Mouse (Mus musculus): Measurements from ENCODE around the gene Ypel1. TPM values are rescaled to one million over a fixed set of nuclear protein-coding genes. Genes with fewer than 3 reads are reported as not detected.
A peak's percentile ranks its signal among the peaks of the same experiment; 100 is the strongest.

The Ypel1 gene
- polyA plus RNA-seq, 1 experiment from 2014 or later: 96.2 TPM

DNA sequence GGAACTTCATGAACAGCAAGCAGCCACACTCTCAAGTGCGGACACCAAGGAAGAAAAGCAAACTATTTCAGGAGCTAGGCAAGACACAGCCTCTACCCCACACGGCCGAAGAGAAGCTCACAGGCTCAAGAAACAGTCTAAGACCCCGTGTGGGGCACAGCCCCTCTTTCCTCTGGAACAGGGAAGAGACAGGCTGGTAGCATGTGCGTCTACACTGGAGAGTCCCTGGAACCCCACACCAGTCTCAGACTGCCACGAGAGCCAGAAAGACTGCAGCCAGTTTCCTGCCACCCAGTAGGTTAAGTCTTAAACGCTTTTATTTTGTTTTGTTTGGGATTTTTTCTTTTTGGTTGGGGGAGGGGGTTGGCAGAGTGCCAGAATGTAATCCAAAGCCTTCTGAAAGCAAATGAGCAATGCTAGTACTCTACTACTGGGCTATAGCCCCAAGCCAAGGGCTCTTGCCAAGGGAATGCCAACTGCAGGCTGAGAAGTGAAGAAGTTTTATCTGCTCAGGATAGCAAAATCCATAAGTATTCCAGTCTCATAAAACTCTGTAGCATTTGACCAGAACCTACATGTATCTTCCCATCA, 33.2 kb downstream of the Ypel1 start:
- H3K4me3 ChIP-seq: no peak overlapping the region
- no peaks in the 10 kb centered on the region for H3K4me1 ChIP-seq
- H3K9me3 ChIP-seq: no peaks in the 10 kb centered on the region
- H3K36me3 ChIP-seq (replicated peaks): peaks cover 98% of the 10 kb centered on the region
- no peaks in the 10 kb centered on the region for H3K27me3 ChIP-seq (ENCODE audit: poor library complexity, severe bottlenecking)
- H3K27ac ChIP-seq: no peak overlapping the region
- WGBS: 95% methylated on average over 7 of the region's 7 CpGs
- no peak for DNase-seq (ENCODE audit: extremely low spot score, low spot score)

DNA sequence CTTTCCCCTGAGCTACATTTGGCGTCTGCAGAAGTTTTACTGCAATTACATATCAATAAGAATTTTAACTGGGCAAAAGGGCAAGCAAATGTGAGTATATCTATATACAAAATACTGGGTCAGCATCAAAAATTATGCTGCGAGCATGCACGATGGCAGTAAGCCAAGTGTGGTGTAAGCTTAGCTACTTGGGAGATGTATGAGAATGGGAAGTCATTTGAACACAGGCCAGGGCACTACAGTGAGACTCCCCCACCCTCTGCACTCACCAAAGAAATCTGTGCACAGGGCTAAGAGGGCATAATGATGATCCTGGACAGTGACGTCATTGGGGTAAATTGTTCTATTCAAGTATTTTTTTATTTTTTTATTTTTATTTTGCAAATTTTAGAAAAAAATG, 35.1 kb downstream of the Ypel1 start:
- Histone ChIP-seq H3K9me3 (no peaks in the 10 kb centered on the region), H3K4me1 (peaks cover 2% of the 10 kb centered on the region; the same call in 1 of the 2 replicates), H3K27me3 (ENCODE audit: poor library complexity, severe bottlenecking) (no peaks in the 10 kb centered on the region), H3K4me3 (no peak overlapping the region), H3K36me3 (replicated peaks) (peaks cover 95% of the 10 kb centered on the region), H3K27ac (no peak overlapping the region)
- WGBS: 94% methylated on average over 4 of the region's 4 CpGs
- DNase-seq (ENCODE audit: extremely low spot score, low spot score): no peak

DNA sequence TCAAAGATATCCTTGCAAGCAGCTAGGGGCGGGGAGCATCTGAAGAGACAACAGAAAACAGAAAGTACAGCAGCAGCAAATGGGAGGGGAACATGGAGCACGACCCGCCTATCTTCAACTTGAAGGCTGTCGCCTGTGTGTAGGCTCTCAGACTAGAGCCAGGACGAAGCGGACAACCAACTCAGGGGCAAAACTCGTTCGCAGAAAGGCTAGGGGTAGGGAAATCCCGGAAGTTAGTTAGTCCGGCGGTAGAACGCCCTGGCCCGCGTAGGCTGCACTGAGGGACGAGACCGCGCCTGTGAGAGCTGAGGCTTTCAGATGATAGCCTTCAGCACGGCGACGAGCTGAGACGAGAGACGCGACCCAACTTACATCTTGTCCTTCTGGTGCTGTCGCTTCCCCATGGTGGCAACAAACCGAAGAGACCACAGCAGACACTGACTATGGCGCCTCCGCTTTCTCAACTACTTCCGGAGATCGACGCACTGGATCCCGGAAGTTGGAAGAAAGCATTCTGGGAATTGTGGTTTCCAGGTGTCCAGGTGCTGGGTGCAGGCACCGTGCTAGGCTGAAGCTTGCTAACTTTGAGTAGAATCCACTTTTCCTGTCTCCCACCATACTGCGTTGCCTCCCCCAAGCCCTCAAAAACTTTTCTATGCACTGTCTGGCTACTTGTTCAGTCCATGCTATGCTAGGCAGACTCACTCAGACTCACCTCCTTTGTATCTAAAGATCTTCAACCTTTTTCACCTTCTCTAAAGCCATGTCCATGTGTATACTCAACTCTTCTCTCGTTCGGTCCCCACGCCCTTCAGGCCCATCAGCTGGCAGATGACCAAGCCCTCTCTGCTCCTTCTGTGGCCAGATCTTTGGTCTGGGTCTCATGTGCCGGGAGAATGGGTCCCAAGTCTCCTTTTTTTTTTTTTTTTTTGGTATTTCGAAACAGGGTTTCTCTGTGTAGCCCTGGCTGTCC, 41.6 kb downstream of the Ypel1 start, which contains the start of gene Ppil2:
Gene Ppil2 (minus strand): TSS at position 487 of the 973 bp plus-strand sequence.
- H3K9me3 ChIP-seq: no peaks in the 10 kb centered on the region
- peak within 1 kb of the TSS; percentile 87 for H3K4me3 ChIP-seq
- DNase-seq (ENCODE audit: extremely low spot score, low spot score): peak; percentile 77
- peaks cover 13% of the 10 kb centered on the region for H3K4me1 ChIP-seq
- 10% methylated on average over 38 of the region's 38 CpGs for WGBS
- H3K27ac ChIP-seq: peak within 1 kb of the TSS; percentile 84
- H3K27me3 ChIP-seq (ENCODE audit: poor library complexity, severe bottlenecking): no peaks in the 10 kb centered on the region
- peaks cover 72% of the 10 kb centered on the region for H3K36me3 ChIP-seq (replicated peaks)

DNA sequence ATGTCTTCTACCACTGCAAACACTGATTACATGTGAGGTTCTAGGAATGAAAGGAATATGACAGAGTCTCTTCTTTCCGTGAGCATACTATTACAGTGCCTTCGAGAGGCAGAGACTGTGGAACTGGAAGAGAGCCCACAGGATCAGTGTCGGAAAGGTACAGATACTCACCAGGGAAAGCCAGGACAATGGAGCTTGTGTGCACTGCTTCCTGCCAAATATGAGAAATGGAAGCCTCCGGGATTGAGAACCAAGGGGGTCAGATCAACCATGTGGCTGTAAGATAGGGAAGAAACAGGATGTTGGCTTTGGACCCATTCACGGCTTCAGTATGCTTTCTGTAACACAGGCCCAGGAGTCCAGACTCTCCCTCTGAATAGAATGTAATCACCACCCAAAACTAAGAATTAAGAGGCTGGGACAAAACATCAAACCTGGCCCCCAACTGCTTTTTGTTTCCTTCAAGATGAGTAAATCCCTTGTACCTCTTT, 47.9 kb downstream of the Ypel1 start:
- no peak overlapping the region for H3K27ac ChIP-seq
- 95% methylated on average over 5 of the region's 5 CpGs for WGBS

DNA sequence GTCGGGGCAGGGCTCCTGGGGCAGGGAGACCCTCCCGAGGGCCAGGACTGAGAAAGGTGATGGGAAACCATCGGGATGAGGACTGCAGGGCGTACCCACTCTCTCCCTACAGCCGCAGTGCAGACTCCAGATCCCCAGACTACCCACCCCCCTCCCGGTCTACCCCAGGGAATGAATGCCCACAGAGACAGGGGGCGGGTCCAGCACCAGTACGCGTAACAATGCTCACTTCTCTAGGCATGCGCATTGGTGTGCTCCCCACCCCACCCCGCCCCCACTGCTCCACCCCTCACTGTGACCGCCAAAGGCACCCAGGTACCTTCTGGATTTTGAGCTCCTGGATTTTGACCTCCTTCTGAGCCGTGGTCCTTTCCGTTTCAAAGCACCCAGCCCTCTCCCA, 52.1 kb downstream of the Ypel1 start:
- Histone ChIP-seq H3K9me3 (no peaks in the 10 kb centered on the region), H3K4me3 (peak overlapping the region; percentile 31), H3K4me1 (peaks cover 43% of the 10 kb centered on the region), H3K27ac (peak overlapping the region; percentile 2; the same call in 1 of the 2 replicates), H3K27me3 (ENCODE audit: poor library complexity, severe bottlenecking) (no peaks in the 10 kb centered on the region), H3K36me3 (replicated peaks) (peaks cover 72% of the 10 kb centered on the region)
- no peak for DNase-seq (ENCODE audit: extremely low spot score, low spot score)
- WGBS: 47% methylated on average over 11 of the region's 14 CpGs

More for the DNA sequence above, 47.9 kb downstream of the Ypel1 start:
- Histone ChIP-seq H3K36me3 (replicated peaks) (peaks cover 100% of the 10 kb centered on the region), H3K27me3 (ENCODE audit: poor library complexity, severe bottlenecking) (no peaks in the 10 kb centered on the region), H3K4me3 (no peak overlapping the region), H3K4me1 (peaks cover 11% of the 10 kb centered on the region), H3K9me3 (no peaks in the 10 kb centered on the region)
- no peak for DNase-seq (ENCODE audit: extremely low spot score, low spot score)

DNA sequence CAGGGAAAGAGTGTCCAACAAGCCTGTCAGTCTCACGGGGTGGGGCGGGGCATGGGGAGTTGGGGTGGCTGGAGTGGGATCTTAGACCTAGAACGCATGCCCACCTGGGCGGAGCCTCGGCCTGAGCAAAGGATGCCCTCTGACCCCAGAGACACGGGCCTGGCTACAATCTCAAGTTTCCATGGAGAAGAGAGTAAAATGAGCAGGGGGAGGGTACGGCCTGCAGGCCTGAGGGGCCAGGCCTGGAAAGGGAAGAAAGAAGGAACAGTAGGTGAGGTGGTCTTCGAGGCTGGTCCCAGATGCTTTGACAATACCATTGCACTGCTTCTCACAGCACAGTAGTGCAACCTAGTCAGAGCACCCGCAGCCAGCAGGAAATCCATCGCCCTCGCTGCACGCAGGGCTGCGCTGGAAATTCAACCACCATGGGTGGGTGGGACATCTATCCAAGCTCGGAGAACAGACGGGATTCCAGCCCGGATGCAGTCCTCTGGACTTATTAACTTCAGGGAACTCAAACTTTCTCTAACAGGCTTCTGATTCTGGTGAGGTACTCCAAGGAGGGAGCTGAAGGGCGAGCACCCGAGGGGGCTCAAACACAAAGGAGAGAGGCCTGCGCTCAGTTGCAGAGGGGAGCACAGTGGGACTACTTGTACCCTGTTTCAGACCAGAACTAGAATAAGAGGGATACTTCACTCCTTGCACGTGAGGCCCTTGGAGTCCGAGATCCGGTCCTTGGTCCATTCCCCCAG, 54.8 kb downstream of the Ypel1 start:
- peak overlapping the region; percentile 73 for H3K4me3 ChIP-seq
- peaks cover 44% of the 10 kb centered on the region for H3K36me3 ChIP-seq (replicated peaks)
- no peaks in the 10 kb centered on the region for H3K27me3 ChIP-seq (ENCODE audit: poor library complexity, severe bottlenecking)
- H3K9me3 ChIP-seq: no peaks in the 10 kb centered on the region
- WGBS: under 1% methylated on average over 22 of the region's 22 CpGs
- H3K27ac ChIP-seq: peak overlapping the region; percentile 93
- DNase-seq (ENCODE audit: extremely low spot score, low spot score): peak; percentile 84
- peaks cover 43% of the 10 kb centered on the region for H3K4me1 ChIP-seq

DNA sequence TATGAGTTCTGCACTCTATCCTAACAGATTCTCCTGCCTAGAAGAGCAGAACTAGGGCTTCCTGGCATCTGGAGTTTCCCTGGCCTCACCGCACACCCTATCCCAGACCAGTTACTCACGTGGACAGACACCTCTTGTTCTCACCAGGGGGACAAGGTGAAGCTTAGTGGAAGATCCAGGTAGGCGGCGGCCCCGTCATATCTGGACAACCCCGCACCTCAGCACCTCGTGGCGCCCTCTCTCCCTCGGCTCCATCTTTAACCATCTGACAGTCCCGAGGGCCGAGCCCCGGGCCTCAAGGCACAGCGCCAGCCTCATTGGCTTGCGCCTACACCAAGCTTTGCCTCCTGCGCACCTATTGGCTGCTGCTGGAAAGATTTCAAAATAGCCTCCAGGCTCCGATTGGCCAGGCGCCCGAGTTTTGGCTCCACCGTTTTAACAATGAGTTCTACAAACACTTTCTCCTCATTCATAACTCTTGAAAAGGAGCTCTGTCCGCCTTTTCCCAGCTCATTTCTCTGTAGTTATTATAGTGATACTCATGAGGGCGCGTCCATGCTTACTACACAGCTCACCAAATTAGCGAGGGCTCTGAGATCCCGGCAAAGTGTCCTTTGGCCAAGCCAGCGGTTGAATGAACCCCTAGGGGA, 55.5 kb downstream of the Ypel1 start, which contains the start of gene 2610318N02Rik:
Gene 2610318N02Rik (minus strand): TSS at position 297 of the 650 bp plus-strand sequence.
- under 1% methylated on average over 25 of the region's 25 CpGs for WGBS
- Histone ChIP-seq H3K27me3 (ENCODE audit: poor library complexity, severe bottlenecking) (no peaks in the 10 kb centered on the region), H3K9me3 (no peaks in the 10 kb centered on the region)

DNA sequence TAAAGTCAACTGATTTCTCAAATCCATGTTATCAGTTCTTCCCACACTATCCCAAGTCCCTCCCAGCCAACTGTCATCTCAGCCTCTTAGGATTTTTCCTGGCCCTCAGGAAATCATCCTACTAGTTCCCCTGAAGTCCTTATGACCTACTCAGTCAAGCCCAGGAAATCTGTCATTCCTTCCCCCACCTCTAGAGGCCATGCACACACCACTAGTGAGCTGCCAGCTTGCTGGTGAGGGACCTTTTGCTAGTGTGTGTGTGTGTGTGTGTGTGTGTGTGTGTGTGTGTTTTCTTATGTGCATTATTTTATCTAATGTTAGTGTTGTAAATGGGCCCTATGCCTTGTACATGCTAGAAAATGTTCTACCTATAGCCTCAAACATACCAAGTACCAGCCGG, 57.8 kb downstream of the Ypel1 start:
- H3K27me3 ChIP-seq (ENCODE audit: poor library complexity, severe bottlenecking): no peaks in the 10 kb centered on the region
- no peak overlapping the region for H3K4me3 ChIP-seq
- DNase-seq (ENCODE audit: extremely low spot score, low spot score): no peak
- H3K27ac ChIP-seq: no peak overlapping the region
- 100% methylated on average over 1 of the region's 1 CpGs for WGBS
- peaks cover 48% of the 10 kb centered on the region for H3K4me1 ChIP-seq
- H3K9me3 ChIP-seq: no peaks in the 10 kb centered on the region
- H3K36me3 ChIP-seq (replicated peaks): peaks cover 29% of the 10 kb centered on the region

More for the DNA sequence above, 55.5 kb downstream of the Ypel1 start, which contains the start of gene 2610318N02Rik:
- Histone ChIP-seq H3K4me3 (peak within 1 kb of the TSS; percentile 73), H3K27ac (peak within 1 kb of the TSS; percentile 93), H3K36me3 (replicated peaks) (peaks cover 44% of the 10 kb centered on the region), H3K4me1 (peaks cover 43% of the 10 kb centered on the region)
- peak; percentile 88 for DNase-seq (ENCODE audit: extremely low spot score, low spot score)

DNA sequence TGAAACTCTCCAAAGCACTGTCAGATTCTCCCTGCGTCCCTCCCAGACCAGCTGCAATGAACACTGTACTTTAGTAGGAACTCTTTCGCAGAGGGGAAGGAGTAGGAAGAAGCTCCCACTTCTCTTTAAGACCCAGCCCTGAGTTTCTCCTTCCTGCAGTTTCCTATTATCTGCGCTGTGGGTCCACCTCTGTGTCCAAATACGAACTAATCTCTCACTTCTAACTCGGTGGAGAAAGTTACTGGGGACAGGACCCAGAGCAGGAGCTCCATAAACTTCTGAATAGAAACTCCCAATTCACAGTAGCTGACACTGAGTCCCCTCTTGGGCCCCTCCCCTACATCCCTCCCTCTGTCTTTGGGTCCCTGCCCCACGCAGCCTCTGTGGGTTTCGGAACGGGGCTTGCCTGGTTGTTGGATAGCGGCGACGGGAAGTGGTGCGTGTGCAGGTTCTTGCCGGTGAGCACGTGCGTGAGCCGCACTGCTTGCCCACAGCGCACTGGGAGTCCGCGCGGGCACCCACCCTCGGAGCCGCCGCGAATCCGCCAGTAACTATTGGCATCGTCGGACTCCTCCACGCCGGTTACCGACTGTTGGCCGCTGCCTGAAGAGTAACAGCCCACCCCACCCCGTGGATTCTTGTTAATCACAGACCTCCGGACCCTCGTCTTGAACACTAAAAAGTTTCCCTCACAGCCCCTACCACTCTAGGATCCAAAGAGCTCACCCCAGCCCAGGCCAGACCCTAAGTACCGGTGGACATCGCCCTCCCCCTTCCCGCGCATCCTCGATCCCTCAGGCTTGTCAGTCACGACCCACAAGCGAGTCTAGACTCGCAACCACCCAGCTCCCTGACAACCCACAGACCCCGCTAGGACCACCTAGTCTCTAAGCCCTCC, 61.9 kb downstream of the Ypel1 start:
- Histone ChIP-seq H3K36me3 (replicated peaks) (peaks cover 14% of the 10 kb centered on the region), H3K4me1 (peaks cover 25% of the 10 kb centered on the region), H3K9me3 (no peaks in the 10 kb centered on the region), H3K4me3 (peak overlapping the region; percentile 82), H3K27ac (peak overlapping the region; percentile 93), H3K27me3 (ENCODE audit: poor library complexity, severe bottlenecking) (0 out of 2 replicates have a peak, but pooled peaks cover 3% of the 10 kb centered on the region)
- 4% methylated on average over 43 of the region's 43 CpGs for WGBS
- DNase-seq (ENCODE audit: extremely low spot score, low spot score): peak; percentile 43

DNA sequence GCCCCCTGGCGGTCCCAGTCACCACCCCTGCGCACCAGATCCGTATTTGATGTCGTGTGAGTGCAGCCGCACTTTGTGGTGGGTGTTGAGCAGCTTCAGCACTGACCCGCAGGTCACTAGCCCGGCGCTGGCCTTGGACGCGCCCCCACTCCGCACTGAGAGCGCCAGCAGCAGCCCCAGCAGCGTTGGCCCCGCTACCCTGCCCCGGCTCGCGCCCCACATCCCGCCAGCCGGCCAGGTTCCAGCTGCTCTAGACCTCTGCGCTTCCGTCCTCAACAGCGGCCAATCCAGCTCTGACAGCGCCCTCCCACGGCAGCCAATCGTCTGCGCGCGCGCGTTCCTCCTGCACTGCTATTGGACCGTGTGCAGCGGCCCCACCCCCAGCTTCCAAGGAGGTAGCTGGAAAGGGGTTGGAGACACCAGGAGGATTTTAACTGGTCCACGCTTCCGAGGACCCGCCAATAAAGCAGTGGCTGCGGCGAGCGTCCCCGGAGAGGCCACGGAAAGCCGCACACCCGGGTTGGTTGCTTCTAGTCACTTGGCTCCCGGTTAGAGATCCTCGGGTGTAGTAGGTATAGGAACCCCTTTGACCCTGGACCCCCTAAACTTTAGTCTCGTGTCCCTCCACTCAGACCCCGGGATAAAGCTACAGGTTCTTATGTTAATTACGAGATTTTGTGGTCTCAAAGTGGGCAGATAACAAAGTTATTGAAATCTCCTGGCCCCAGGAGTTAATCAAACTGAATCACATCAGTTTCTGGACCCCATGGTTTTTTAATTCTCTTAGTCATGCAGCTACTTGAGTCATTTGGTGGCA, 62.8 kb downstream of the Ypel1 start, which contains the start of gene Sdf2l1:
Gene Sdf2l1 (minus strand): TSS at position 295 of the 817 bp plus-strand sequence.
- H3K36me3 ChIP-seq (replicated peaks): peaks cover 14% of the 10 kb centered on the region
- peak within 1 kb of the TSS; percentile 93 for H3K27ac ChIP-seq
- 0 out of 2 replicates have a peak, but pooled peaks cover 3% of the 10 kb centered on the region for H3K27me3 ChIP-seq (ENCODE audit: poor library complexity, severe bottlenecking)
- WGBS: under 1% methylated on average over 47 of the region's 47 CpGs
- no peaks in the 10 kb centered on the region for H3K9me3 ChIP-seq
- peaks cover 25% of the 10 kb centered on the region for H3K4me1 ChIP-seq
- DNase-seq (ENCODE audit: extremely low spot score, low spot score): peak; percentile 99
- peak within 1 kb of the TSS; percentile 82 for H3K4me3 ChIP-seq

All from forebrain, embryonic 10.5 days (tissue).